Mouse (Mus musculus) midbrain, postnatal 0 days (tissue): ENCODE measurements around the gene Ifnar2. TPM values are rescaled to one million over a fixed set of nuclear protein-coding genes. Genes with fewer than 3 reads are reported as not detected.

Experiments
- ATAC-seq: fragments of 200-750 bp; cut with Nextera tagmentation; 2 replicates; pipeline ENCODE4 v1.8.0; 2017; ENCODE audit warnings: moderate number of reproducible peaks, mild to moderate bottlenecking, moderate TSS enrichment, moderate library complexity; ENCODE audit not compliant: low FRiP score
- DNase-seq: peaks from one replicate; pipeline ENCODE4 v3.0.0-alpha.2; 2015; ENCODE audit warnings: low spot score
- H3K27ac ChIP-seq: fragments of 300-500 bp; sonication (generic); 2 replicates; pipeline ENCODE4 v1.5.1; 2014; ENCODE audit warnings: low read depth, mild to moderate bottlenecking, low read length, mixed read lengths
- H3K27me3 ChIP-seq: fragments of 300-500 bp; sonication (generic); 2 replicates; pipeline ENCODE4 v1.6.1; 2014; ENCODE audit warnings: low read length, control low read depth, mixed read lengths; ENCODE audit not compliant: insufficient read depth
- H3K36me3 ChIP-seq: fragments of 300-500 bp; sonication (generic); 2 replicates; pipeline ENCODE4 v1.6.1; 2014; ENCODE audit warnings: low read length, control low read depth, mixed read lengths; ENCODE audit not compliant: insufficient read depth
- H3K4me1 ChIP-seq: fragments of 300-500 bp; sonication (generic); 2 replicates; pipeline ENCODE4 v1.6.1; 2014; ENCODE audit warnings: mild to moderate bottlenecking, control low read depth, antibody characterized with exemption, low read length, mixed read lengths; ENCODE audit not compliant: insufficient read depth
- H3K4me2 ChIP-seq: fragments of 300-500 bp; sonication (generic); 2 replicates; pipeline ENCODE4 v1.6.1; 2014; ENCODE audit warnings: low read depth, mild to moderate bottlenecking, low read length, mixed read lengths; ENCODE audit not compliant: poor library complexity, severe bottlenecking
- H3K4me3 ChIP-seq: fragments of 300-500 bp; sonication (generic); 2 replicates; pipeline ENCODE4 v1.5.1; 2014; ENCODE audit warnings: low read depth, mild to moderate bottlenecking, low read length, moderate library complexity
- H3K9ac ChIP-seq: fragments of 300-500 bp; sonication (generic); replicated peaks from 2 replicates; pipeline ENCODE4 v1.6.1; 2014; ENCODE audit warnings: mild to moderate bottlenecking, low read length, moderate library complexity, mixed read lengths; ENCODE audit not compliant: poor library complexity, severe bottlenecking
- H3K9me3 ChIP-seq: fragments of 300-500 bp; sonication (generic); 2 replicates; pipeline ENCODE4 v1.6.1; 2016; ENCODE audit warnings: low read length, control low read depth
- CTCF ChIP-seq: IDR thresholded peaks from 2 replicates; pipeline ENCODE4 v1.5.1; 2016; ENCODE audit warnings: antibody characterized with exemption, mild to moderate bottlenecking
- WGBS: fragments of 180-500 bp; shearing (Covaris S2); extraction: QIAGEN DNeasy Blood & Tissue Kit; methylation state at CpG from one replicate; pipeline ENCODE4 v1.1.7; 2014; 5-methylcytosine and 5-hydroxymethylcytosine counted together
- polyA plus RNA-seq: library from polyadenylated mRNA; unstranded; fragments of >200 nt; fragmentation: Nextera tagmentation; extraction: Ambion mirVana; gene quantifications from 2 replicates; pipeline ENCODE4 v1.2.1, GENCODE M21; 2015
- total RNA-seq: library from RNA; depleted of rRNA; stranded (reverse); fragments of >200 nt; gene quantifications from 2 replicates; pipeline ENCODE4 v1.2.3, GENCODE M21; 2014

The Ifnar2 gene
- total and polyA plus RNA-seq, 2 experiments from 2014 or later, result 32.2 to 40.1 TPM

DNA sequence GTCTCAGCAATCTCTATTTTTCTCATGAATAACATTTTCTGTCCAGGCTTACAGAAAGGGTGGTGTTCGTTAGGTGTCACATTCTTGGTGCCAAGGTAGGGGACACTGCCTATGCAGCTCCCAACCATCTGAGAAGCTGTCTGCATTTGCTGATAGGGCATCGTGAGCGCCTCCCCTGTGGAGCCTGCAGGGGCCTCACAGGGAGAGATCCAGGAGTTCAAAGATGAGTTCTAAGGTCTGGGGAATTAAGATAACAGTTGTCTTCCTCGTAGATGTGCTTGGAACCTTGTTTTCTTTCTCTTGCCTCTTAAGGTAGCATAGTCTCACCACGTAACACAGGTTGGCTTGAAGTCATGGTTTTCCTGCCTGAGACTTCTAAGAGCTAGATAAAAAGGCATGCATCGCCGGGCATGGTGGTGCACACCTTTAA is 69.2 kb downstream of the Ifnar2 start:
- Histone ChIP-seq H3K27ac (no peak overlapping the region), H3K4me1 (no peaks in the 10 kb centered on the region), H3K9me3 (no peaks in the 10 kb centered on the region), H3K27me3 (no peaks in the 10 kb centered on the region), H3K4me2 (no peak overlapping the region), H3K9ac (no peak overlapping the region), H3K36me3 (no peaks in the 10 kb centered on the region), H3K4me3 (no peak overlapping the region)
- ATAC-seq (no peak), DNase-seq (no peak)
- no peak for TF ChIP-seq CTCF
- 78% methylated on average over 7 of the region's 7 CpGs for WGBS

DNA sequence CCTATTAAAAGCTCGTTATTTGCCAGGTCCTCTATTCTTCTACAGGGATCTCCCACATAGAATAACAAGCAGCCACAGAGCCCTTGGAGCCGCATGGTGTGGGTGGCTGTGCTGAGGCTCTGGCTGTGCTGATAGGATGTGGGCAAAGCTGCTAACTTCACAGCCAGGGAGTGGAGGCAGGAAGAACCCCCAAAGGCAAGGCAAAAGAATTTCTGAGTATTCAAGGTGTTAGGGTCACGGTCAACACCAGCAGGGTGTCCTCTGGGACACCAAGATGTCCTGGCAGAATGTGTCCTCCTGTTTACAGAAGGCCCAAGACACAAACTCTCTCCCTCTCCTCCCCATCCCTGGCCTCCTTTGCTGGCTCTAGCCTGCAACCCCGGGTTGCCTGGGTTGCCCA is 69.9 kb downstream of the Ifnar2 start:
- ATAC-seq (no peak), DNase-seq (no peak)
- H3K4me3 ChIP-seq, result no peak overlapping the region
- H3K27ac ChIP-seq, result no peak overlapping the region
- no peaks in the 10 kb centered on the region for H3K27me3 ChIP-seq
- no peaks in the 10 kb centered on the region for H3K4me1 ChIP-seq
- no peak overlapping the region for H3K4me2 ChIP-seq
- H3K9ac ChIP-seq, result no peak overlapping the region
- no peak for TF ChIP-seq CTCF
- WGBS, result 78% methylated on average over 4 of the region's 4 CpGs
- H3K9me3 ChIP-seq, result no peaks in the 10 kb centered on the region
- H3K36me3 ChIP-seq, result no peaks in the 10 kb centered on the region

DNA sequence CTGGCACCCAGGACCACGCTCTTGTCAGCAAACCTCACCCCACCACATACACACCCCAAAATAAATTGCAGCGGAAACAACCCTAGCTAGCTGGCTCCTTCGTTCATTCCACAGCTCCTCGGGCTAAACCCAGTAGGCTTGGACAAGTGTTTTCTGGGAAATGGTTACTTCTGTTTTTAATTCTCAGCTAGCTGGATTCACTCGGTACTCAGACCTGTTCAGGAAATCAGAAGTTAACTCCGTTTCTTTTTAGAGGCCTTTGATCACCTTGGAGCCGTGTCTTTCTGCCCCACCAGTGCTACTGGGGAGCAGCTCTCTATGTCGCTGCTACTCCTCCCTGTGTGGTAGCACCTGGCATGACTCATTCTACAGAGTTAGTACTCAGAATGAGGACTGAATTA is 70.6 kb downstream of the Ifnar2 start:
- 81% methylated on average over 8 of the region's 8 CpGs for WGBS
- no peak for TF ChIP-seq CTCF
- H3K4me3 ChIP-seq, result no peak overlapping the region

DNA sequence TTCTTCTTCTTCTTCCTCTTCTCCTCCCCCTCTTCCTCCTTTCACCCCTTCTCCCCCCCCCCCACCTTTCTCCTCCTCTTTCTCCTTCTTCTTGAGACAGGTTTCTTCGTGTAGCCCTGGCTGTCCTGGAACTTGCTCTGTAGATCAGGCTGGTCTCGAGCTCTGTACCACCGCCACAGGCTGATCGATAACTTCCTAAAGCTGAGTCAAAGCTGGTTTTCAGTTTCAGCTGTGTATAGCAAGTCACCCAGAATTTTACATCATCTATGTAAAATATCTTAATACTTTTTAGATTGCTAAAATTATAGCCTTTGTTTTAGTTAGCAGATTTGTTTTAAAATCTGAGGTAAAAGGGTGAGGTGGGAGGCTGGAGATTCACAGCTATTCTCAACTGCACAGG is 72.3 kb downstream of the Ifnar2 start:
- DNase-seq (no peak), ATAC-seq (no peak)
- Histone ChIP-seq H3K9me3 (no peaks in the 10 kb centered on the region), H3K4me2 (no peak overlapping the region), H3K27me3 (no peaks in the 10 kb centered on the region), H3K9ac (no peak overlapping the region), H3K4me1 (no peaks in the 10 kb centered on the region), H3K27ac (no peak overlapping the region), H3K4me3 (no peak overlapping the region), H3K36me3 (no peaks in the 10 kb centered on the region)
- 94% methylated on average over 4 of the region's 4 CpGs for WGBS
- no peak for TF ChIP-seq CTCF

More for the DNA sequence above, 70.6 kb downstream of the Ifnar2 start:
- no peak for ATAC-seq
- Histone ChIP-seq H3K27ac (no peak overlapping the region), H3K4me2 (no peak overlapping the region), H3K27me3 (no peaks in the 10 kb centered on the region), H3K36me3 (no peaks in the 10 kb centered on the region), H3K9me3 (no peaks in the 10 kb centered on the region), H3K9ac (no peak overlapping the region), H3K4me1 (no peaks in the 10 kb centered on the region)
- no peak for DNase-seq

DNA sequence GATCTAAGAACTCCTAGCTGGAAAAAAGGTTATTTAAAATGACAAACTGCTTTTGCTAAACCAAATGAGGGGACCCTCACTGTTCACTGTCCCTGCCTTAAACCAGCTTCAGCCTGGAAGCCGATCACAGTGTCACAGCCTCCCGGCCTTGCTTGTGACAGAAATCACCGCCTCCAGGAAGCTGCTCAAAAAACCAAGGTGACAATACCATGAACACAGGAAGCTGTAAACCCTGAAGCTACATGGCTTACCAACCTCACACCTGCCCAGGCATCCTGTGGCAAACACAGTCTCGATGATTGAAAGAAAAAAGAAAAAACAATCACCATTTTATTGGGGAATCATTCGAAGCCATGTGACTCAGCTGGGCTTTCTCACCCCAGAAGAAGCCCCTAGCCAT is 73.0 kb downstream of the Ifnar2 start:
- ATAC-seq (no peak), DNase-seq (no peak)
- WGBS, result 84% methylated on average over 5 of the region's 5 CpGs

DNA sequence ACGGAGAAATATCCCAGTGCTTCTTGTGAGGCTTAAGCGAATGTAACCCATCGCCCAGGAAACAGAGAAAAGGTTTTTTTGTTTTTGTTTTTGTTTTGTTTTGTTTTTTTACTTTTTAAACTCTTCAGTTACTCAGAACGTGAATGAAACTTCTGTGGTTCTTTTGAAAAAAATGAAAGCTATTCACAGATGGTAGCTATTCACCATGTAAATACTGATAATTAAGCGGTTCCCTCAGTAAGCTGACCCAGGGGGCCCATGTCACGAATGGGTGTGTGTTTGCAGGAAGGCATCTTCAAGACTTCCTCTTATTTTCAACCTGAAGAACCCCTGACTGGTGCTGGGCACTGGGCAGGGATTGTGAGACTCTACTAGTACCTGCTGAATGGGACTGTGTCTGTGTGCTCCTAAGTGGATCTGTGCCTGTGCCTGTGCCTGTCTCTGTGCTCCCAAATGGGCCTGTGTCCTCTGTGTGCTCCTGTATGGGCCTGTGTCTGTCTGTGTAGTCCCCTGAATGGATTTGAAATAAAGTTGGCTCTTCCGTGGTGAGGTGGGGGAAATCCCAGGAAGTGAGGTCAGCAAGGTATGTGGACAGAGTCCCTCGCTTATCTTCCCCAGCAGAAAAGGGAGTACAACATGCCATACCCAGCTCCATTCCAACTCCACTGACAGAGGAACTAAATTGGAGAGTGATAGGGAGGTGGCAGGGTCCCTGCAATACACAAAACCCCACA is 74.4 kb downstream of the Ifnar2 start:
- DNase-seq (no peak), ATAC-seq (no peak)
- TF ChIP-seq CTCF, result no peak
- no peak overlapping the region for H3K4me2 ChIP-seq
- H3K4me1 ChIP-seq, result no peaks in the 10 kb centered on the region
- H3K36me3 ChIP-seq, result no peaks in the 10 kb centered on the region
- 77% methylated on average over 8 of the region's 8 CpGs for WGBS
- no peak overlapping the region for H3K9ac ChIP-seq
- H3K27ac ChIP-seq, result no peak overlapping the region
- H3K9me3 ChIP-seq, result no peaks in the 10 kb centered on the region
- H3K27me3 ChIP-seq, result no peaks in the 10 kb centered on the region
- no peak overlapping the region for H3K4me3 ChIP-seq

More for the DNA sequence above, 73.0 kb downstream of the Ifnar2 start:
- Histone ChIP-seq H3K36me3 (no peaks in the 10 kb centered on the region), H3K4me2 (no peak overlapping the region), H3K9me3 (no peaks in the 10 kb centered on the region), H3K4me1 (no peaks in the 10 kb centered on the region), H3K27me3 (no peaks in the 10 kb centered on the region), H3K27ac (no peak overlapping the region), H3K9ac (no peak overlapping the region), H3K4me3 (no peak overlapping the region)
- TF ChIP-seq CTCF, result no peak
